Mouse (Mus musculus) layer of hippocampus, postnatal 10 days (tissue): ENCODE measurements around the gene Jak1. TPM values are rescaled to one million over a fixed set of nuclear protein-coding genes. Genes with fewer than 3 reads are reported as not detected.

Experiments used
- DNase-seq, 2 experiments: peaks; one replicate each; pipeline ENCODE4 v3.0.0; 2021; ENCODE audit warnings: low spot score in 2 of 2
- total RNA-seq, 2 experiments: library from RNA; stranded (reverse); gene quantifications; 2 replicates each; pipeline ENCODE4 v1.2.3; 2021

Jak1 gene
- total RNA-seq, 2 experiments from 2014 or later = 110 TPM

DNA sequence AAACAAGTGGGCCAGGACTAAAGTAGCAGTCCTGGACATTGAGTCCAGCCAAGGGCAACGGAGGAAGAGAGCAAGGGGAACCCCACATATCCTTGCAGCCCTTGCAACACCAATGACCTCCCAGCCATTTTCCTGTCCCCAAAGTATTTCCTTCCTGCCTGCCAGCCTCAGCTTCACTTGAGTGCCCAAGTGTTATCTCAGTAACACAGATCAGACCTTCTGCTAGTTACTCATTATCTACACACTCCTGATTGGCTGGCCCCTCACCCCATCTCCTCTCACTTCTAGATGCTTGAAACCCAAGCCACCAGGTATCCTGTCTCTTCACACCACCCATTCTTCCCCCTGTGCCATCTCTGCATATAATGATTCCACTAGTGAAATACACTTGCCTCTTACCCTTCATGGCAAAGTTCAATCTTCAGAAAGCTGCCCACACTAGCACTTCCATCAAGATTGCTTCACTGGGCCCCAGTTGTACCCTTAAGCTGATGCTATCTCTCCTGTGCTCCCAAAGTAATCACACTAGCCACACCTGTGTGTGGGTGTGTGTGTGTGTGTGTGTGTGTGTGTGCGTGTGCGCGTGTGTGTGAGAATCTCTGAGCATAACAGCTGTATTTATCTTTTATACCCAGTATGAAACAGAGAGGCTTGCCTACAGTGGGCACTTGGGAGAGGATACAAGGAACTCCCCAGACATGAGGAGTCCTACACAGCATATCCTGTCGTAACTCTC lies 72.7 kb downstream of the Jak1 start:
- DNase-seq = no peak

DNA sequence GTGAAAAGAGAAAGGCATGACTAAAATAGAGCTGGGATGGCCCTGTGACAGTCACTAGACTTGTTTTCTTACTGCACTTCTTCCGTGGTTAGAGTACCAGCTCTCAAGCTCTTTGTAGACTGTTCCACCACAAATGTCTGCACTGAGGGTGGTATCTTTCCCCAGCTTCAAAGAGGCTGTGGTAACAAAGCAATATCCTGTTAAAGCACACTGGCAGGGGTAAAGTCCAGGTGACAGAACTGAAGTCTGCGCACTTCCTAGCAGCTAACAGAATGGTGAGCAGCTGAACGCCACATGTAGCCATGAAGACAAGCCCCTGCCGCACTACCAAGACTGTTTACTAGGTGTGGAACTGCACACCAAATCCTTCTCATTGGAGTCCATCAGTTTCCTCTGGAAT lies 77.7 kb downstream of the Jak1 start:
- DNase-seq = no peak

DNA sequence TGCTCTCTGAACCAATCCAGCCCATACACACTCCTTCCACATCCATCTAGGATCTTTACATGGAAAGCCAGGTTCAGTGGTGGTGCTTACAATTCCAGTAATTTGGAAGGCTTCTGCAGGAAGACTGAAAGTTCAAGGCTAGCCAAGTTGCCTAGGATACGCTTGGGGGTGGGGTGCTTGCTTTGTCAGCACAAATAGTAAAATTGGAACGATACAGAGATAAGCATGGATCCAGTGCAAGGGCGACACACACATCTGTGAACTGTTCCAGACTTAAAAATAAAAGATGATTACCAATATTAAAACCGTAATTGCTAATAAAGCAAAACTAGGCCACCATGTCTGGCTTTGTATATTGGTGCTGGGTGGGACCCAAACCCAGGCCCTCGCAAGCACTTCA lies 78.5 kb downstream of the Jak1 start:
- DNase-seq = no peak

DNA sequence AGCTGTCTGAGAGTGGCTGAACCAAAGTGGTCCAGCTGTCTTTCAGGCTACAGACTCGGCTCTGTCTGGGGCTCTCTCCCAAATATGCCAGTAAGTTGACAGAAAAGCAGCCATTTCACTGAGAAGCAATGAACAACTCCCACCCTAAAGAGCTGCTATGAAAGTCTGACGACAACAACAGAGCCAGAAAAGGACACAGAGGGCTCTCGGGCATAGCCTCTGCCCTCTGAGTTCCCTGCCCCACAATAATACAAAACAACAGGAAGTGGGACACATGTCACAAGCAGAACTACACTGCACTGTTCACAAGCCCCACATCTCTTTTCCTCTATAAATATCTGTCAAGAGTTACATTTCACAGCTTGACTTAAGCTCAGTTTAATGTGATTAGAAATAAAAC lies 79.9 kb downstream of the Jak1 start:
- no peak for DNase-seq

DNA sequence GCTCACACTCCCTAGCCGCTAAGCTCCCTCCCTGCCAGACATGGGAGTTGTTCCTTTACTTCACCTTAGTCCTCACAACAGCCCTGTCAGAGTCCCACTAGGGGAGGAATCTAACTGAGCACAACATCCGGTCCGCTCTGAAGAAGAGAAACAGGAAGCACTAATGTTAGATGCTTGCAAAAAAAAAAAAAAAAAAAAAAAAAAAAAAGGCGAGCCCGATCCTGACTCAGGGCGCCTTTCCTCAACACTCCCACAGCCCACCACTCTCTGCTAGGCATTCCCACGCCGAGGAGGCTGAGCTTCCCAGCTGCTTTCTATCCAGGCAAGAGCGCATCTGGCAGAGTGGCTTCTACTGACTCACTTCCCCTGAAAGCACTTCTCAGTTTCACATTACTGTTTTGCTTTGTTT lies 82.5 kb downstream of the Jak1 start:
- DNase-seq = no peak

DNA sequence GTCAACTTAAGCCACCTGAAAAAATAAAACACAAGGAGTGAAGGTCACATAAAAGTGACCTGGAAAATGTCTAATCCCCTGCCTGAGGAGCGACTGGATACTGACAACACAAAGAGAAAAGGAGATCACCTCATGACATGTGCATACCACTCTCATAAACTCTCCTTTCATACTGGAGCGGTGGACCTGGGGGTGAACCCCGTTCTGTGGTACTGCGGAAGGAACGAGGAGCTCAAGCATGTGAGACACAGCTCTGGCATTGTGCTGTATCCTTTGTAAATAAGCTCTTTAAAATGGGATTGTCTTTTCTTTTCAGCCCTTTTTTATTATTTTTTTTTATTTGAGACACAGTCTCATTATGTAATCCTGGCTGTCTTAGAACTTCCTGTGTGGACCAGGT lies 84.4 kb downstream of the Jak1 start:
- no peak for DNase-seq

DNA sequence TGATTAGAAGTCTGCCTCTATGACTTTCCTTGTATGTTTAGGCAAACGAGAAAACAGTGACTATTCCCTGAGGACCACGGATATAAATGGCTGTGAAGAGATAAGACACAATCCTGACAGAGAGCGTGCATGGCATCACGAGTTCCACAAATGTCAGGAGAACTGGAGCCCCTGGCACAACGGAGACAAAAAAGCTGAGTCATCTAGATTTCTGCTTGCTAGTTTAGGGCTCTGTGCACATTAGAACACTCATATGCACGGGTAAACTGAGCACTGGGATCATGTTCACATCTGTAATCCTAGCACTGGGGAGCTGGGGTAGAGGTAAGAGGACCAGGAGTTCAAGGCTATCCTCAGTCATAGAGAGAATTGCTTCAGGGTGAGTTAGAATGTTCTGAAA lies 85.2 kb downstream of the Jak1 start:
- DNase-seq = no peak

DNA sequence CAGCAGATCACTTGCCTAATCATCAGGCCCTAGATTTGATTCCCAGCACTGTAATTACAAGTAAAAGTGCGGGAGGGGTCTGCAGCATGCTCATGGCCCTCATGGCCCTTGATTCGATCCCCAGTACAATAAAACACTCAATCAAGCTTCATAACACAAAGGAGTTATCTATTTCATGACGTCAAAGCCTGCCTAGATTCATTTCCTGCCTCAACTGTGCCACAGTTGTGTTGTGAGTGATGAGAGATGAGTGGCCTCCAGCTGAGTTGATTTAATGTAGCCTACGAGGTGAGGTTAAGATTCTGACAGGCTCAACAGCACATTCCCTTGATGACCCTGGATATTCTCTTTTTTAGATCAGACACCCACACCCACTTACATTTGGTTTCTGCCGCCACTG lies 86.0 kb downstream of the Jak1 start:
- DNase-seq = no peak

DNA sequence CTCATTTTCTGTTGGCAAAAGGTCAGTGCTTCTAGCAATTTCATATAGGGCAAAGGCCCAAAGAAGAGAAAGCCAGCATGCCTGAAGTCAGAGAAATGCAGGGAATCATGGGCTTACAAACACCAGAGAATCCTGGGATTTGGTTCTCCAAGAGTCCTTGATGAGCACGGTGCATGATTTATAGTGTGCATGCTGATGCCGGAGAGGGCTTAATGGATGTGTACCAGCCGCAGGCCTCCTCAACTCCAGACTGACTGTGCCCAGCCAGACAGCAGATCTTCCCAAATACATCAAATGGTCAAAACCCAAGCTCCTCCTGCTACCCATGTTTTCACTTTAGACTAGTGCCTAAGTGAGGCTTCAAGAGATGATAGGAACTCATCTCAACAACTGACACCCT lies 87.3 kb downstream of the Jak1 start:
- DNase-seq = no peak

DNA sequence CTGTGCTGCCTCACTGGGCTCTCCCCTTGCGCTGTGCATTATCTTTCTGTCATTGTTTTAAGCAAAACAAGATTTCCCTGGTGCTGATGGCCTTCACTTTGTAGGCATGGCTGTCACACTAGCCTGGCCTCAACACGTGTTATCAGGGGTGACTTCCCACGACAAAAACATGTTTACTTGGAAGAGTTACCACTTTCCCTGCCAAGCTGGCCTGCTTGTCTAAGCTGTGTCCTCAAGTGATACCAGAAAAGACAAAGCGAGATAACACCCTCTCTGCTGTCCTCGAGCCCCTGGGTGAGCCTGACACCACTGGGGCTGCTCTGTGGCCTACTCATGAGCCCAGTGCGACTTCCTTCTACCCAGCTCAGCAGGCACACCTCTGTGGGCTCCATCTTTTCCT lies 89.0 kb downstream of the Jak1 start:
- DNase-seq = no peak

DNA sequence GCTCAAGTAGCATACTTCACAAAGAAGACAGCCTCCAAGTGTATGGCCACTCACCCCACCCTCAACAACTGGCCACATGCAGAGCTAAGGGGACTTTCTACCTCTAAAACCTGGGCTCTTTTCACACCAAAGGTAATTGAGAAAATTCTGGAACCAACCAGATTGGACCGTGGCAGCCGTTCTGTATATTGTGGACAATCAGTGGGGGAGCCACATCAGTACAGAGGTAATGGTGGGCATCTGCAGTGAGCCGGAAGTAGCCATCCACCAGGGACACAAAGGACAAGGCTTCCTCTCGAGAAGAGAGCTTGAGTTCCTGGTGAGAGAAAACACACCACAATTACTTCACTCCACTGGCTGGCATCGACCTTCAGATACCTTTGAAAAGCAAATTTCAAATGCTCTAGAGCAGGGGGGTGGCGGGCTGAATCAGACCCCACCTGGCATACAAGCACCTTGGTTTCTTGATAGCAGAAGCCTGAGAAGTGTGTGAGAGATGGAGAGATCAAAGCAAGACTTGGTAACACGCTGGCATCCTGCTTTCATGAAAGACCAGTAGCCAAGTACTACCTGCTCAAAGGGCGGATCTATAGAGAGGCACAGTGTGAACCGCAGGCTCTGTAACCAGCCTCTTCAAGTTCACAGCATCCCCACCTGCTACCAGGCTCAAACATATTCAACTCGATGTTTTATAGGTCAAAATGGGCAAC lies 90.0 kb downstream of the Jak1 start:
- no peak for DNase-seq

DNA sequence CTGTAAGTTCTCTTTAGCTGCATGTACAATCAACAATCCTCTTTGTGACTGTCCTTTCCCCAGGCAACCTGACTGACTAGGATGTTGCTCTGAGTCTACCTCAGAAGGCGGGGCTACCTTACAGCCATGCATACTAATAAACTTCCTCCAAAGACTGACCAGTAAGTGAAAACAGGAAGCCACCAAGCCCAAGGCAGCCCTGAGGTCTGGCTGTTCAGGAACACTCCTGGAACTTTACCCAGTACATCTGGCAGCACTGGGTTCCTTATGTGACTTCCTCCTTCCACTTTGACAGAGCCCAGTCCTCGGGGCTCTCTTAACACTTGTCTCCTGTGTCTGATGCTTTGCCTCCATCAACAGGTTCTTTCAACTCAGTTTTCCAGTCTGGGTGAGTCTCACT lies 92.3 kb downstream of the Jak1 start:
- no peak for DNase-seq

DNA sequence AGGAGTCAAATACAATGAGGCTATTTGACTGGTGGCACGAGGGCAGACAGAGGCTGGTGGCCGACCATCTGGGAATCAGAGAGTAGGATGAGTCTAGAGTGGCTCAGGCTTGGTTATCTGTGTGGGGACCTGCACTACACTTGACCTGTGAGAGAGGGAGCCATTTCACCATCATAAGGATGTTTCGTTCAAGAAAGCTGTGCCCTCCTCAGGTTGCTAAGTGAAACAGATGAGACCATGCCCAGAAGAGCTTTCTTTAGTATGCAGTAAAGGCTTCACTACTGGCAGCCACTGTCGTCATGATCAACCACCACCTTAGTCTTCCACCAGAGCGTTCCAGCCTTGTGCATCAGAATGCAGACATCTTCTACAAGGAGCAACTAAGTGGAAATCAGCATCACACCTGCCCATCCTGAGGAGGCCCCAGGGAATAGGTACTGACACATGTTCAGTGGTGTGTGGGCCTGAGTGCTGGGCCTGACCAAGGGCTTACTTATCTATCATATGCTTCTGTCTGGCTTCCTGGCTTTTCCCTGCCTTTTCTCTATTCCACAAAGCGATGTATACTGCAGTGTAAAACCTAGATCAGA lies 96.8 kb downstream of the Jak1 start:
- peak; percentile 38 to 52 for DNase-seq

DNA sequence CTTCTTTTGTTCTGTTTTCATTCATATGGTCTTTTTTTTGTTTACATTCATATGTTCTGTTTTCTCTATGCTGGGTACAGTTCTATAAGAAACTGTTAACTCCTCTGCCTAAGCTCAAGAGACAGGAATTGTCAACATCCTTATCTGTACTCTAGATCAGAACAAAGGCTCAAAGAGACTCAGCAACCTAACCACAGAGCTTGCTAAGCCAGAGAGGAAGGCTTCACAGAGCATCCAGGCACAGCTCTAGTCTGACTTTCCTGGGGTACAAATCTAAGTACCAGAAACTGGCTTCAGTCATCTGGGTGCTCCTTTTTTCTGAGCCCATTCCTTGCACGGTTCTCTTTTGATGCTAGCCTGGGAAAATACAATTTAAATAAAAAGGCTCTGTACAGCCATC lies 97.3 kb downstream of the Jak1 start:
- DNase-seq = no peak

DNA sequence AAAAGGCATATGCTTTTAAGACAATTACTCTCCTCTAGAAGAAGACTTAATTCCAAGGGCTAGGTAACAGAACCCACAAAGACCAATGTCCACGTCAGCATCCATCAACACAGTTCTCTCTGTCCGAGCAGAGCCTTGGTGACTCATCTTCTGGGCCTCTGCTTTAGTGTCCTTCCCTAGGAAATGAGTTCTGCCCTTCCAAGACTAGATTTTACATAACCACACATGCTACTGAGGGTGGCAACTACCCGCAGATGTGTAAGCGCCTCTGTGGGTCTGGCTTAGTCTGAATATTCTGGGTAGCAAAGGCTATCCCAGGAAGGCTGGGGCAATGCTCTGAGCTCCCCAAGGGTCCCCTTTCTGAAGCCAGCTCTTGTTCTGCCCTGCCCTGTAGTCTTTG lies 99.3 kb downstream of the Jak1 start:
- no peak for DNase-seq

DNA sequence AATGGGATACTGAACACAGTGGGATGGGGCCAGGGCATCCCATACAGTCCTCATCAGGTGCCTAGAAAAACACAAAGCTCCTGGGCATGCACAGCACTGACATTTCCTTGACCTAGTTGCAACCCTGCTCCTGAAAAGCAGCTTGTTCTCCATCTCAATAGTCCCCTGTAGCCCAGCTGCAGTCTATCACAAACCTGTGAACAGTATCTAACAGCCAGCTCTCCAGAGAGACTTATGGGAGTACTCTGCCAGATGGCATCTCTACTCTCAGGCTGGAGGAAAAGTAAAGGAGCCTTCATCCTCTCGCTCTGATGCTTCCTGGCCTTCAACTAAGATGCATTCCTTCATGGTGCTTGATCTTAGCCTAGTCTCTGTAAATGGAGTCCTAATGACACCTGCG lies 100.4 kb downstream of the Jak1 start:
- DNase-seq = no peak

DNA sequence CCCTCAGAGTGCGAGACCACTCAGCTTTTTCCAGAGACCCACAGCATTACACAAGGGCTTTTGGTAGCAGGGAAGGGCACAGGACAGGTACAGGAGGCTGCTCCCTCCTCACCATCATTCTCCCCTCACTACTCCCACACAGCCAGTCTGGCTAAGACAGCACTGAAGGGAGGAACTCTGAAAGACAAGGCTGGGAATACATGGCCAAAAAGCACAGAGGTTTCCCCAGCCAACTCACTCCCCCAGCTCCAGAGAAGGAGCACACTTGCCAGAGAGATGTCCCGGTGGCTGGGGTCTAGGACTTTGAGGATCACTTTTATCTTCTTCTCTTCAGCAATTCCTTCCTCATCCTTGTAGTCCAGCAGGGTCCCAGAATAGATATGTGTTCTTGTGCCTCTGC lies 100.9 kb downstream of the Jak1 start:
- DNase-seq = no peak

DNA sequence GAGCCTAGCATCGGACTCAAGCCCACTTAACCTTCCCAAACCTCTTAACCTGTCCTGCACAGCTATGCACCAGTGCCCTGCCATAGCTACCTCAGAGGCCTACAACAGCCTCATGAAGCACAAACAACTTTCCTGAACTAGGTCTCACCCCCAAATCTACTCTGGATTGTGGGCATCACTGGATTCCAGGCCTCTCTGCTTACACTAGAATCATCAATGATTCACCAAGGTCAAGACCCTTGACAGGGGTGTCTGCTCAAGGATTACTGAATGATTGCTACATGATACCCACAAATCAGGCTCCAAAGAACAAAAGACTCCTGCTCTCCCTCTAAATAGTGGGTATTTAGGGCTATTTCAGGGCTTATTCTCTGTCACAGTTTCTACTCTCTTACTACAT lies 104.3 kb downstream of the Jak1 start:
- DNase-seq = no peak

DNA sequence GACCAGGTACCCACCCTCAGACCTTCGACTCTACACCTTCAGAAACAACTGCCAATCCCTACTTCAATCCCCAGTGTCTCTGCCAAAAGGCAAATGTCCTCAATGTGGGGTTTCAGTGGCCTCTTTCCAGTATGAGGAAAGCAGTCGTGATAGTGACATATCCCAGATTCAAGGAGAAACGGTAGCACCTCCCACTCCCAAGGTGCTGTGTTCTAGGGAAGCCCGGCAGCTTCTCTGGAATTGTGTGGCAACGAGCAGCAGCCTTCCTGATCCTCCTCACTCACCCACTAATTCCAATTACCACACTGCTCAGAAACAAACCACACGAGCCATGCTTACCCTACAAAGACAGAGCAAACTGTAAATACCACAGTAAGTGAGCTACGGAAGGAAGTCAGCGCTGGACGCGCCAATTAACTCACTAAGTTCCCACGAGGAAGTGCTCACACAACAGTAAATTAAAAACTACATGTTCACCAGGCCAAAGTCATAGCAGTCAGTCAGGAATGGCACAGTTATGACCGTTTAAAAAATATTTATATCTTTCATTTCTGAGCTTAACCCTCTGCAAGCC lies 105.8 kb downstream of the Jak1 start:
- no peak for DNase-seq

DNA sequence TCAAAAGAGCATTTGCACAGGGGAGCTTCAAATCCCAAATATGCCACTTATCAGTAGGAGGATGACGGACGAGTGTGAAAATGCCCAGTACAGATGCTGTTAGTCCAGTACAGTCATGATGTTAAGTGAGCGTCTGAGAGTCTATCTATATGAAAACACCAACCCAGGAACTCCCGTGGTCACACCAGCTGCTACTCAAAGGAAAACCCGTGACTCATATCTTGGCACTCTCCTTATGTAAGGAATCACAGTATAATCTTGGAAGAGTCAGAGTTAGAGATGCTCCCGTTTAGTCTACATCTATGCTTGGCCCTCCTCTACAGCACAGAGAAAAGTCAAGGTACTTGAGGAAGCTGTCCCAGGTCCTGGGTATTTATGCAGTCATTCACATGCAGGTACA lies 106.8 kb downstream of the Jak1 start:
- no peak for DNase-seq

DNA sequence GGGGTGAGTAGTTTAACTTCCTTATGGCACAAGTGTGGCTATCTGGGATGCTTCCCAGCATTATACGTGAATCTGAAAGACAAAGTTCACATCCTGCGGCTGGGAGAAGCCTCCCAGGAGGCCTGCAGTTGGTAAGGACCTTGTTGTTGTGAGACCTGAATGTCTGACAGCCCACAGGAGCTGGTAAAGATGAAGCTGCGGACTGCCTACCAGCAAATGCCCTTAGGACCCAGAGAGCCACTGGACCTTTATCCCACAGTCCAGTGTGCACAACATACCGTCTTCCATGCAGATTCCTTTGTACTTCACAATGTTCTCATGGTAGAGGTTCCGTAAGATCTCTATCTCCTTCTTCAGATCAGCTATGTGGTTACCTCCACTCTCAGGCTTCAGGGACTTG lies 107.6 kb downstream of the Jak1 start:
- DNase-seq = no peak

DNA sequence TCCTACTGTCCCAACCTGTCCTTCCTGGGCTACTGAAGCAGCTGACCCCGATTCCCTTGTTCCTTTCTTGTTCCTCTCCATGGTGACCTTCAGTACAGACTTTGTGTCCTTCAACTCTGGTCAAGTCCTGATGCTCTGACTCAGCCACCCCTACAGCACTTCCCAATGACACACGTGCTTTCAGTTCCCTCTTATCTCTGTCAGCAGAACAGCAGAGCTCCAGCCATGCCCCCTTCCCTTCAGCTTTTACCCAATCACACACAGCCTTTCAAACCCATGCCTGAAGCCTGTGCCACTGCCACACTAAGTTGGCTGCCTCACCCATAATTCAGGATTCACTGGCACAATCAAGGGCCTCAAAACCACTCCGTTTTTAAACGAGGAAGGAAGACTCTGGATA lies 109.5 kb downstream of the Jak1 start:
- no peak for DNase-seq
